ENCODE assay signal across 16 mouse cellular contexts in the genomic region with DNA sequence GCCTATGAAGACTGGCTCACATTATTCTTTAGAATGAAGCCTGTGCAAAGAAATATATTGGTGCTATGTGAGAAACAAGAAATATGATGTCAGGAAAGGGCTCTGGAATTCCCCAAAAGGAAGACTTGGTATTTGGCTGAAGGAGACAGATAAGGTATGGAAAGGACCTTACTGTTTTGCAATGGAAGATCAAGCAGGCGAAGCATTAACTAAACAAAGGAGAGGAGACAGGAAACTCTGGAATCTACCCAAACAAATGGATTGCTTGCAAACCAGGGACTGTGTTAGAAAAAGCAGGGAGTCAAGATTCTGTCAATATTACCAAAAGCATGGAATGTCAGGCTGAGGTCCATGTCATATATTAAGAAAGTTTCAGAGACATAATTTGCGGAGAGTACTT.
"Had no signal": no experiment of that assay in that cellular context is flagged by ENCODE, and none has a peak within 500 bp of the region (broad histone marks: within the 10 kb centered on the region; RNA-seq: fewer than 3 reads in every experiment).

No protein-coding gene starts in this region.

- H3K9ac ChIP-seq: limb, embryonic 15.5 days; liver, embryonic 13.5 days; lung, embryonic 15.5 days; neural tube, embryonic 15.5 days had no signal

- H3K4me3 ChIP-seq: limb, embryonic 15.5 days; liver, embryonic 13.5 days; lung, embryonic 15.5 days; midbrain, embryonic 10.5 days; myocyte; neural tube, embryonic 15.5 days had no signal

- DNase-seq: kidney, adult 2 months; kidney, postnatal 25 days; layer of hippocampus, adult 9-11 months; layer of hippocampus, postnatal 36 days; liver, embryonic 13.5 days; lung, postnatal 4 days; midbrain, embryonic 14.5 days; right cerebral cortex, adult 18-20 months; right cerebral cortex, postnatal 25 days; thymus, adult 18-20 months; thymus, postnatal 14 days had no signal

- H3K27ac ChIP-seq: limb, embryonic 15.5 days; liver, embryonic 13.5 days; midbrain, embryonic 10.5 days; neural tube, embryonic 15.5 days had no signal

- H3K4me2 ChIP-seq: limb, embryonic 15.5 days; liver, embryonic 13.5 days; lung, embryonic 15.5 days; neural tube, embryonic 15.5 days had no signal

- H3K4me1 ChIP-seq: limb, embryonic 15.5 days; liver, embryonic 13.5 days; midbrain, embryonic 10.5 days; neural tube, embryonic 15.5 days had no signal

- H3K9me3 ChIP-seq: limb, embryonic 15.5 days; liver, embryonic 13.5 days; lung, embryonic 15.5 days; midbrain, embryonic 10.5 days; neural tube, embryonic 15.5 days had no signal

- H3K27me3 ChIP-seq: limb, embryonic 15.5 days; liver, embryonic 13.5 days; lung, embryonic 15.5 days; neural tube, embryonic 15.5 days had no signal

- H3K36me3 ChIP-seq: limb, embryonic 15.5 days; liver, embryonic 13.5 days; lung, embryonic 15.5 days; midbrain, embryonic 10.5 days; neural tube, embryonic 15.5 days had no signal
